Mouse (Mus musculus) layer of hippocampus, adult 11-12 months (tissue): ENCODE measurements around the gene Tpmt.

Experiments
- DNase-seq: peaks from one replicate; pipeline ENCODE4 v3.0.0; 2022; ENCODE audit warnings: low spot score

Tpmt gene

GRCm38 (mm10) chr13:46976532-46976931 lies 68.0 kb downstream of the Tpmt start:
- DNase-seq = no peak

- DNase-seq = no peak
Observed at GRCm38 (mm10) chr13:46975930-46976329, 68.6 kb downstream of the Tpmt start.

- no peak for DNase-seq
Observed at GRCm38 (mm10) chr13:46975031-46975551, 69.4 kb downstream of the Tpmt start.
